Mouse (Mus musculus): ENCODE results near the gene Rhd. TPM values are rescaled to one million over a fixed set of nuclear protein-coding genes. Genes with fewer than 3 reads are reported as not detected.

Gene Rhd
- total and polyA plus RNA-seq, 2 experiments, result not detected

DNA sequence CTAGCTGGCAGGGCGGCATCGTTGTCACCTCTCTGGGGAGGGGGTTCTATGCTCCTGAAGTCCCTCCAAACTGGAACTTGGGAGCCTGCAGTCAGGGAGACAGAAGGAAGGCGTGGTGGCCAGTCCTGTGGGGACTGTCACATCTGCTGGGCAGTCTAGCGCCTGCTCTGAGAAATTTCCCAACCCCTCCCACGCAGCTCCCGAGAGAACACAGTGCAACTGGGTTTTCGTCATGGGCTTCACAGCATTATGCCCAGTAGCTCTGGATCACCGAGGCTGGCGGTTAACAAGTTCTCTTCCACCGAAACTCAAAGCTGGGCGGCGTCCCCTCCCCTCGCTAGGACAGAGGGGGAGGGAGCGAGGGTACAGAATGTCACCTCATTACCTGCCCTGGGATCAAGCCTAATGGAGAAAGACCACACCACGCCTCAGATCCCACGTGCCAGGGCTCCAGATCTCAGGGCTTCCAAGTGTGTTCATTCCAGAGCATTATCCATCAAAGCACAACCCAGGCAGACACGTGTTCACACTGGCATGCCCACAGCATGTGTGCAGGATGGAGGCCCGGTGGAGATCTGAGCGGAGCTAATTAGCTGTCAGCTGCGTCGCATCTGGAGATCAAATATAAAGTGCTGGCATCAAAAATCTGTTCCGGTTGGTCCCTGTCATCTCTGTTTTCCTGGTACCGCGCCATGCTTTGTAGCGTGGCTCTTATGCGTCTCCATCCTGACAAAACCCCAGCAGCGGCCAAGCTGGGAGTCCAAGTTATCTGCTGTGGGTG is 79.6 kb downstream of the Rhd start:
- 44% methylated on average over 27 of the region's 27 CpGs for WGBS
- no peak for DNase-seq (ENCODE audit: extremely low read depth, low read depth, low spot score)
- no peak overlapping the region for H3K27ac ChIP-seq (replicated peaks; ENCODE audit: insufficient read depth, low read depth, low read length)

More for the DNA sequence above, 79.6 kb downstream of the Rhd start:
- Histone ChIP-seq H3K9ac (ENCODE audit: low read depth, low read length) (no peak overlapping the region), H3K79me2 (ENCODE audit: control insufficient read depth, insufficient read depth, low read length) (no peaks in the 10 kb centered on the region), H3K4me3 (ENCODE audit: insufficient read depth, low read depth, low read length) (no peak overlapping the region), H3K27me3 (ENCODE audit: control insufficient read depth, insufficient read depth, low read length) (no peaks in the 10 kb centered on the region), H3K4me1 (ENCODE audit: control insufficient read depth, insufficient read depth, low read length) (no peaks in the 10 kb centered on the region; the same call in 1 of the 2 replicates), H3K36me3 (ENCODE audit: control insufficient read depth, insufficient read depth, low read length) (no peaks in the 10 kb centered on the region)
- no peak for TF ChIP-seq POLR2A (IDR thresholded peaks at IDR 0.05; ENCODE audit: extremely low read depth, insufficient read depth, low read length)
- TF ChIP-seq CTCF (IDR thresholded peaks at IDR 0.05; ENCODE audit: low read depth, low read length), result no peak

Other genes with a start within 250 kb of the Rhd start
- 1.1 and 1.3 TPM in 2 replicates for gene Man1c1, start 160.2 kb upstream of the Rhd start, total RNA-seq (2014; rRNA removed)
- gene Man1c1, start 160.2 kb upstream of the Rhd start, polyA plus RNA-seq (2012; rRNA removed), result 0.86 and 1.1 TPM in 2 replicates
- 6.5 and 7.4 TPM in 2 replicates for gene Ldlrap1, start 96.5 kb upstream of the Rhd start, total RNA-seq (2014; rRNA removed)
- gene Ldlrap1, start 96.5 kb upstream of the Rhd start, polyA plus RNA-seq (2012; rRNA removed), result 19.8 and 21.1 TPM in 2 replicates
- 22.3 and 28.0 TPM in 2 replicates for gene Maco1, start 11.2 kb upstream of the Rhd start, total RNA-seq (2014; rRNA removed)
- 6.4 and 7.3 TPM in 2 replicates for gene Maco1, start 11.2 kb upstream of the Rhd start, polyA plus RNA-seq (2012; rRNA removed)
- 109 and 115 TPM in 2 replicates for gene Tmem50a, start 50.5 kb downstream of the Rhd start, total RNA-seq (2014; rRNA removed)
- gene Tmem50a, start 50.5 kb downstream of the Rhd start, polyA plus RNA-seq (2012; rRNA removed), result 90.6 and 92.7 TPM in 2 replicates
- gene Rsrp1, start 59.1 kb downstream of the Rhd start, total RNA-seq (2014; rRNA removed), result 200 and 206 TPM in 2 replicates
- 345 and 403 TPM in 2 replicates for gene Rsrp1, start 59.1 kb downstream of the Rhd start, polyA plus RNA-seq (2012; rRNA removed)
- gene Syf2, start 66.4 kb downstream of the Rhd start, total RNA-seq (2014; rRNA removed), result 34.4 and 48.0 TPM in 2 replicates
- 11.8 and 12.2 TPM in 2 replicates for gene Syf2, start 66.4 kb downstream of the Rhd start, polyA plus RNA-seq (2012; rRNA removed)